Mouse (Mus musculus) gastrocnemius, postnatal 4 days (tissue): ENCODE measurements around the gene Ctbp2. TPM values are rescaled to one million over a fixed set of nuclear protein-coding genes. Genes with fewer than 3 reads are reported as not detected.

Experiments used
- DNase-seq, 2 experiments: peaks; one replicate each; pipeline ENCODE4 v3.0.0; 2021 to 2022; ENCODE audit warnings: low spot score in 2 of 2, mixed read lengths in 2 of 2
- total RNA-seq, 2 experiments: library from RNA; stranded (reverse); gene quantifications; 2 replicates each; pipeline ENCODE4 v1.2.3; 2021

Ctbp2 gene
- total RNA-seq, 2 experiments from 2014 or later = 46.8 to 57.3 TPM

- DNase-seq = no peak
Measured at GRCm38 (mm10) chr7:133048085-133048630, 76.0 kb downstream of the Ctbp2 start.

DNA sequence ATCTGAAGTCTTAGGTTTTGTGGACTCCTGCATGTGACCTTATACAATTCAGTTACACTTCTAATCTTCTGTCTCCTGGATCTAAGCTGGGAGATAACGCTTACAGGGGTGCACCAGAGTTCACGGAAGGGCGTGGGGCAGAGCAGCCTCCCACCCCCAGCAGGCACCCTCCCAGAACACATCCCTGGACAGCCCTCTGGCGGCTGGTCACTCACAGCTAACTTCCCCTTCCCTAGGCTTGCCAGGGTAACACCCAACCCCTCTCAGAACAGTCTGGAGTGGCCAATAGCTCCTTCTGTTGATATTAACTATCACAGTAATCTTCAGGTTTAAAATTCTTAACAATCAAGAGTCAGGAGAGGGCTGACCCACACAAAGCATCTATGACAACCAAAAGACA, 76.9 kb downstream of the Ctbp2 start:
- no peak for DNase-seq

GRCm38 (mm10) chr7:133044721-133045120, 79.4 kb downstream of the Ctbp2 start:
- no peak for DNase-seq

- DNase-seq = no peak
Measured at GRCm38 (mm10) chr7:133041784-133042183, 82.4 kb downstream of the Ctbp2 start.

GRCm38 (mm10) chr7:133040688-133041345, 83.3 kb downstream of the Ctbp2 start:
- DNase-seq = no peak

GRCm38 (mm10) chr7:133039556-133040255, 84.4 kb downstream of the Ctbp2 start:
- DNase-seq = no peak

DNA sequence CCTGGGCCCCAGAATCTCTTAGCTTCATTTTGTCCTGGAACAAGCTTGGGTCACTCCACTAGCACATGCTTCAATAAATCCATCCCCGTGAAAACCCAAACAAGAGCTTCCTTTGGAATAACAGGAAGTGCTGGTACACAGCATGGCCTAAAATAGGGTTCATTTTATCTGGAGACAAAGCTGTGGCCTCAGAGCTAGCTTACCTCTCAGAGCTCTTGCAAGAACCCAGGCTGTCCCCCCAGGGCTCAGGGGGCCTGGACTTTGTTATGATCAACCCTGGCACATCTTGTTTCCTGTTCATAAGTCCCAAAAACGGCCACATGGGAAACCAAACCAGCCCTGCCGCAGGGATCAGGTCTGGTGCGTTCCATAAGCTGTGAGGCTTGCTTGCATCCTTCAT, 86.5 kb downstream of the Ctbp2 start:
- DNase-seq = no peak

DNA sequence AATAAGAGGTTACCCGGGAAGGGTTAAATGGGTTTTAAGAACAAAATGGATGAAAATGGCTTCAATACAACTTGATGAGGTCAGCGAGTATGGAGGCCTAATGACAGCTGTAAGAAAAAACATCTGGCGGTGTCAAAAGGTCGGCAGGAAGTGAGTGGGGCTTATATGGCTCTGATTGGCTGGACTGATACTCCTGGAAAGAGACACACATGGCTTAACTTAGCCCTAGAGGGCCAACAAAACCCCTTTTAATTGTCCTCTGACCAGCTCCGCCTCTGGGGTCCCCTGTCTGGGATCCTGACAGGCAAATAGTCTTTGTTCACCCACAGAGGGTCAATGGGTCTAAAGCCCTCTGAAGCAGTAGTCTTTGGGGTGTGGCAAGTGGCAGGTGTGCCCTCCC, 86.9 kb downstream of the Ctbp2 start:
- DNase-seq = no peak

DNA sequence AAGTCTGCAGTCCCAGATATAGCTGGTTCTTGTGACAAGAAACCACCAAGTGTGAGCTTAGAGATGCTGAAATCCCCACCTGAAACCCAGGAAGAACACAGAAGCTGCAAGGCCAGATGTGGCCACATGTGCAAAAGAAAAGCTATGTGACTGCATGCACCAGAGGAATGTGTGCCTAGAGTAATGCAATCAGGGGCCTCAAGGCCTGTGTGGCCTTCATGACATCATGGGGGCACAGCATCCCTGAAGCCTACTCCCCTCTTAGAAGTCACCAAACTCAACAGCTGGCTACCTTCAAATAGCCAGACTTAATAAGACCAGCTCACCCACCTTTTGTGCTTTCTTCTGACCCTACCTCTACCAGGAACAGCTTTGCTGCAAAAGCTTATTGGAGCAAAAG, 88.3 kb downstream of the Ctbp2 start:
- DNase-seq = no peak

DNA sequence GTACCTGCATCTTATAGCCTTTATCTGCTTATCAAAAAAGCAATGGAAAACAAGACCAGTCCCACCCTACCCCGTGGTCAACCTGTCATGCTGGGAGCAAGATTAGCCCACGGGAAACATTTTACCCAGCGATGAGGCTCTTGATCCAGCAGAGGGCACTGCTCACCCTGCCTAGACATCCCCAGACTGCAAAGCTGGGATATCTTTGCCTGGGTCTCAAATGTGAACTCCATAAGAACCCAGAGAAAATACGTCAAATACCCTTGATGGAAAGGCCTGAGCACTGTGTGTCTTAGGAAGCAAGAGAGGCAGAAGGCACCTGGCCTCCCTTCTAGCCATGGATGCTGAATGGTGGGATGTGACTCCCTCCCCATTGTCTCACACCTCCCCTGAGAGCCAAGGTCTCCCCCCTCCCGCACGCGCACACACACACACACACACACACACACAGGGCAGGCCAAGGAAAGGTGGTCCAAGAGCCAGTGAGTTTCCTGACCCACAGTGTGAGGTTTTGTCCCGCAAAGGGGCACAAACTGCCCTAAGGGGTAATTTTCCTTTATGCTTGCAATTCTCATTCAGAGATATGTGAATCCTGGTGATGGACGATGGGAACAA, 91.5 kb downstream of the Ctbp2 start:
- DNase-seq = peak in 1 of 2 experiments; percentile 56

- DNase-seq = no peak
Measured at GRCm38 (mm10) chr7:133029496-133030047, 94.6 kb downstream of the Ctbp2 start.

DNA sequence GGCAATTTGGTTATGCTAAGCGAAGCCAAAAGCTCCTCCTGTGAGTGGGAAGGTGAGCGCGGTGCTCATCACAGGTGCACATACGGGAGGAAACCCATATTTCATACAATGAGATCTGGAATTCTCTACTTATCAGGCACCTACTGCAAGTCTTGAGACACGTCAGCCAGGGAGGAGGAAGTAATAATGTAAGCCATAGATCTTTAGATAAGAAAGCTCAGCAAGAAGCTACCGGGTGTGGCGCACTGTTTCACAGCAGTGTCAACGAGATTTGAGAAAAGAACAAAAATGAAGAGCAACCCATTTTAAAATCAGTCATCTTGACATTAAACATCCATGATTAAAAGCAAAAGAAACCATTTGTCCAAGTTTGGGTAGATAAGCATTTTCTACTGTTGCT, 95.2 kb downstream of the Ctbp2 start:
- DNase-seq = no peak

DNA sequence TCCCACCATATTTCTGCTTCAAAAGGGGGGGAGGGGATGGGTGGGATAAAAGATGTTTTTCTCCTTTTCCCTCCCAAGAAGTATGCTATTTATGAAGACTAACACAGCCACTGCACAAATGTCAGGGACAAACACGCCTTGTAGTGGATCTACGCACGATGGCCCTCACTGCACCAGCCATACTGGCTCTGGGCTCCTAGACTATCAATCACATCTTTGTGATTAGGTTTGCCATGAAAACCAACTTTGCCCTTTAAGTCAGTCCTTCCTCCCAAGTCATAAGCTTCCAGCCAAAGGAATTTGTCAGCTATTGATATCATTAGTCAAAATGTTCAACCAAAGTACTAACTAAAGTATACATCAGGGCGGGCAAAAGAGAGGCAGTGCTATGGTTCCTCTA, 96.2 kb downstream of the Ctbp2 start:
- no peak for DNase-seq

DNA sequence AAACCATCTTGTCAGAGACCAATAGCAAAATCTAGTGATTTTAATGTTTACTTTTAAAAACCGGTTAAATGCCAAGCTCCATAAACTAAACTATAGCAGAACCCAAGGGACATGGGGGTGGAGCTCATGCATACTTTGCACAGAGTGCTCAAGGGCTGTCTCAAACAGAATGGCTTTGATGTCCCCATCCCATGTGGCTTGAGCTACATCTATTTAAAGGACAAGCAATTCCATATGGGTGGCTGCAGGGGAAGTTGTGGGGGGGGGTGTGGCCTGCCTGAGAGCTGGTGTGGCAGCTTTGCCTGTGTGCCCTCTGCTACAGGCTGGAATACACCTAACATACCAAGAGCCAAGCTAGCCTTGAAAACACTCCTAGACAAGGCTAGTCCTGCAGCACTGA, 99.5 kb downstream of the Ctbp2 start:
- no peak for DNase-seq

- no peak for DNase-seq
Measured at GRCm38 (mm10) chr7:133019481-133020020, 104.6 kb downstream of the Ctbp2 start.

- no peak for DNase-seq
Measured at GRCm38 (mm10) chr7:133018961-133019360, 105.2 kb downstream of the Ctbp2 start.

- peak in 1 of 2 experiments; percentile 28 for DNase-seq
Measured at GRCm38 (mm10) chr7:133015416-133016070, 108.6 kb downstream of the Ctbp2 start.

GRCm38 (mm10) chr7:133014631-133015030, 109.5 kb downstream of the Ctbp2 start:
- DNase-seq = no peak

GRCm38 (mm10) chr7:133013923-133014322, 110.2 kb downstream of the Ctbp2 start:
- no peak for DNase-seq

GRCm38 (mm10) chr7:133012637-133013366, 111.4 kb downstream of the Ctbp2 start:
- no peak for DNase-seq
